Mouse (Mus musculus): ENCODE measurements around the gene Gm11115.

Gene Gm11115

GRCm38 (mm10) chr5:88153999-88154398 lies at the start of gene Gm11115:
TSS of gene Gm11115 (minus strand) at chr5:88154099.
- no peak for DNase-seq (ENCODE audit: low spot score in 2 of 2)

GRCm38 (mm10) chr5:88111430-88111829 lies 42.5 kb downstream of the Gm11115 start, which contains the start of gene Gm11116:
TSS of gene Gm11116 (minus strand) at chr5:88111530.
- DNase-seq (ENCODE audit: low spot score in 2 of 2): no peak
